Mouse (Mus musculus): ENCODE data around the gene Rbm34. TPM values are rescaled to one million over a fixed set of nuclear protein-coding genes. Genes with fewer than 3 reads are reported as not detected.

Rbm34 gene
- polyA plus RNA-seq, 1 experiment from 2014 or later = 11.6 TPM

DNA sequence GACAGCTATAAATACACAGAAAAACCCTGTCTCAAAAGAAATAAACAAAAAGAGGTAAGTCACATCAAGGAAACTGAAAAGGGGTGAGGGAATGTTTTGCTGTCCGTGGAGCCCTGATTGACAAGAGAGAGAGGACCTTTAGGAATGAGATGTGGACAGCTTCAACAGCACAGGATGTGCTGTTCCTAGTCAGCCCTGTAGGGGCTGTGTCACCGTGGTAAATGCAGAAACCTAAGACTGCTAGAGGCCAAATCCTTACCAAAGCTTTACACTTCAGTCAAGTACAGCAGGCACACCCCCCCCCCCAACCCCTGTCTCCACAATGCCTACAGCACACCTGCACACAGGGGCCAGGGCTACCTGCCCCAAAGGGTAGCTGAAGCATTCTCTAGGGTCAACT is 39.2 kb downstream of the Rbm34 start:
- ATAC-seq (replicated peaks; ENCODE audit: insufficient number of reproducible peaks, insufficient read depth, low FRiP score, low read depth) = no peak
- H3K9me3 ChIP-seq (replicated peaks) = no peaks in the 10 kb centered on the region
- no peak overlapping the region for H3K27ac ChIP-seq
- H3K9ac ChIP-seq = no peak overlapping the region
- no peak overlapping the region for H3K4me3 ChIP-seq
- peaks cover 38% of the 10 kb centered on the region for H3K36me3 ChIP-seq
- H3K4me1 ChIP-seq (replicated peaks) = peaks cover 10% of the 10 kb centered on the region
- H3K4me2 ChIP-seq = no peak overlapping the region
- 28% methylated on average over 2 of the region's 2 CpGs for WGBS
- no peaks in the 10 kb centered on the region for H3K27me3 ChIP-seq

DNA sequence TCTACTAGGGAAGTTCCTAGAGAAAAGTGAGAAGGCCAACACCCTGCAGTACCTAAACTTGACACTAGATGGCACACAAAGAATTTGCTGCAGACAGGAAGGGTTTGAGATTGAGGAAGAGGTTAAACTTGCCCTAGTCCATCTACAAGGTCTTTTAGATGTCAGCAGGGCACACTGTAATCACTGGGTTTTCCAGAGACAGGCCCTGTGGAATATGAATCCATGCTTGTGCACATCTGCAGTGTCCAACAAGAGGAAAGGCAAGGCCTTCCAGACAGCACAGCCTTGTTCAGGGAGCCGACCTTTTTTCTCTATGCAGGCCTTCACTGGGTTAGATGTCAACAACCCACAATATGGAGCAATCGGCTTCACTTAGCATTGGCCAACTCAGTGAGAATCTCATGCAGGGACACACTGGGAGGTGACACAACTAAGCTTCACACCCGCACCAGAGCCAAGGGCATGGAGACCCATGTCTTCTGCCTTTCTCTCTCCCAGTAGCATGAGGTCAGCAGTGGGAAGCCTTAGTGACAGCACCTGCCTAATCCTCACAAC is 41.2 kb downstream of the Rbm34 start:
- Histone ChIP-seq H3K27ac (peak overlapping the region; percentile 52), H3K27me3 (no peaks in the 10 kb centered on the region), H3K4me1 (replicated peaks) (peaks cover 10% of the 10 kb centered on the region), H3K4me2 (no peak overlapping the region), H3K36me3 (peaks cover 20% of the 10 kb centered on the region), H3K9me3 (replicated peaks) (no peaks in the 10 kb centered on the region), H3K4me3 (no peak overlapping the region), H3K9ac (no peak overlapping the region)
- WGBS = 67% methylated on average over 3 of the region's 3 CpGs
- no peak for ATAC-seq (replicated peaks; ENCODE audit: insufficient number of reproducible peaks, insufficient read depth, low FRiP score, low read depth)

DNA sequence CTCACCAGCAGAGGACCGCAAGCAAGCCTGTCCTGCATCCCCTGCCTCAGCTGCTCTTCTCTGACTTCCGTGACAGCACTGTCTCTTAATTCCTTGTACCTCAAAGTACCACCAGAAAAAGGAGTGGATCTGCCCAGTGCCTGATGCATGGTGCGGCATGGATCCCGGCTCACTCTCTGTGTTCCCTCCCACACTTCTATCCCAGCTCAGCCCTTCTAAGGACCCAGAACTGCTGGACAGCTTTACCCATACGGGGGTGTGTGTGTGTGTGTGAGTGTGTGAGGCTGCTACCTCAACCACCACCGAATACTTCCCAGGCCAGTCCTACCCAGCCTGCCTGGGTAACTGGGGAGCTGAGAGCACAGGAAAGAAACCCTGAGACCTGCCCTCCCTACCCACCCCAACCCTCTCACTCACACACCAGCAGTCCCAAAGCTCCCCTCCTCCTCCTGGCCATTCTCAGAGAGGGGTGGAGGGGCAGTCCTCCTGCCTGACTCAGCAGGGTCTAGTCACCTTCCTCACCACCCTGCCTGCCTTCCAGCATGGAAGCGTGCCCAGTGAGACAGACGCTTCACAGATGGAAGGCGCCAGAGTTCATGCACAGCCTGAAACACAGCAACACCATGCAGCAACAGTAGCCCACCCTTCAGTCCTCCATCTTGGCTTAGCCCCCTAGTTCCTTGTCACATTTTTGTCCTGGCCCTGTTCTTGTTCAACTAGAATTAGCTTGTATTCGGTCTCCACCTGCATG is 41.9 kb downstream of the Rbm34 start:
- no peaks in the 10 kb centered on the region for H3K9me3 ChIP-seq (replicated peaks)
- H3K9ac ChIP-seq = no peak overlapping the region
- no peak for ATAC-seq (replicated peaks; ENCODE audit: insufficient number of reproducible peaks, insufficient read depth, low FRiP score, low read depth)
- WGBS = 81% methylated on average over 10 of the region's 10 CpGs
- H3K4me2 ChIP-seq = no peak overlapping the region
- no peak overlapping the region for H3K4me3 ChIP-seq
- peaks cover 16% of the 10 kb centered on the region for H3K36me3 ChIP-seq
- H3K4me1 ChIP-seq (replicated peaks) = peaks cover 10% of the 10 kb centered on the region
- no peak overlapping the region for H3K27ac ChIP-seq
- H3K27me3 ChIP-seq = no peaks in the 10 kb centered on the region

DNA sequence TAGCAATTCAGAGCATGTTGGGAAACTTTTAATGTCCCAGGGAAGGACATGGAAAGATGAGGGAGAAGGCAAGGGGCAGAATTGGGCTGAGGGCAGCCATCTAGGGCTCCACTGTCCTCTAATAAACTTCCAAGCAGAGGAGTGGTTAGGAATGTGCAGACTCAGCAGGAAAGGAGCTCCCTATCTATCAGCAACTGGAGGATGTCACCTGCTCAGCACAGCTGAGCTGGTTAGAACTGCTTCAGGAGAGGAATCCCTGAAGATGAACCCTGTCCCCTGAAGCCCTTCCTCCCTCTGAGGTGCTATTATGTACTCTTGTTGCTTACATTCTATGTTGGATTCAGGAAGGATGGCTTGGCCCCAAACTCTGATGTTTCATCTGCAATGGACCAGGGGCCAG is 42.8 kb downstream of the Rbm34 start:
- H3K9ac ChIP-seq = no peak overlapping the region
- no peak for ATAC-seq (replicated peaks; ENCODE audit: insufficient number of reproducible peaks, insufficient read depth, low FRiP score, low read depth)
- no peaks in the 10 kb centered on the region for H3K27me3 ChIP-seq
- no peak overlapping the region for H3K4me3 ChIP-seq
- peaks cover 7% of the 10 kb centered on the region for H3K36me3 ChIP-seq
- peaks cover 10% of the 10 kb centered on the region for H3K4me1 ChIP-seq (replicated peaks)
- H3K9me3 ChIP-seq (replicated peaks) = no peaks in the 10 kb centered on the region
- H3K27ac ChIP-seq = no peak overlapping the region
- H3K4me2 ChIP-seq = no peak overlapping the region

DNA sequence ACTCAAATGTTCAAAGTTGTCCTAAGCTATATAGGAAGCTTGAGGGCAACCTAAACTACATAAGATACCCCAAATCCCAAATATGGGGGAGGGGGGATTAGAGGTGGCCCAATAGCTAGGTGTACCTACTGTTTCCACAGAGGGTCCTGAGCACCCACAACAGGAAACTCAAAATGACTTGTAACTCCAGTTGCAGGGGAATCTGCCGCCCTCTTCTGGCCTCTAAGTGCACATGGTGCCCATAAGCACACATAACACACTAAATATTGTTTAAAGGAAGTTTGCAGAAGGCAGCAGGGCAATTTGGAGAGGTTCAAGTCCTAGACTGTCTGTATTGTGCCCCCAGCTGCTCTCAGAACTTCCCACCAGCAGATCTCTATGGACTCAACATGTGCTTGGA is 43.8 kb downstream of the Rbm34 start:
- Histone ChIP-seq H3K9me3 (replicated peaks) (peaks cover 3% of the 10 kb centered on the region; the same call in 1 of the 2 replicates), H3K4me1 (replicated peaks) (peaks cover 10% of the 10 kb centered on the region), H3K36me3 (no peaks in the 10 kb centered on the region; the same call in 1 of the 2 replicates), H3K27ac (no peak overlapping the region), H3K4me2 (no peak overlapping the region), H3K27me3 (no peaks in the 10 kb centered on the region), H3K4me3 (no peak overlapping the region), H3K9ac (no peak overlapping the region)
- WGBS = 74% methylated on average over 1 of the region's 1 CpGs
- no peak for ATAC-seq (replicated peaks; ENCODE audit: insufficient number of reproducible peaks, insufficient read depth, low FRiP score, low read depth)

DNA sequence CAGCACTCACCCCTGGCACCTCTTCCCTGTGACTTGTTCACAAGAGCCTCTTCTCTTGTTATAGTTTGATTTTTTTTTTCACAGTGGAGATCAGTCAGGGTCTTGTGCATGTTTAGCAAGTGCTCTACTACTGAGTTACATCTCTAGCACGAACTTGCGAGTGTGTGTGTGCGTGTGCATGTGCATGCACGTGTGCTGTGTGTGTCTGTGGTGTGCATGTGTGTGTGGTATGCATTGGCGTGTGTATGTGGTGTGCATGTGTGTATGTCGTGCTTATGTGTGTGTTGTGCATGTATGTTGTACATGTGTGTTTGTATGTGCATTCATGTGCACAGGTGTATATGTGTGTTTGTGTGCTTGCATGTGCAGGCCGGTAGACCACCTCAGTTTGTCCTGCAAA is 47.9 kb downstream of the Rbm34 start:
- WGBS = 90% methylated on average over 7 of the region's 7 CpGs
- Histone ChIP-seq H3K4me3 (no peak overlapping the region), H3K27ac (no peak overlapping the region)

DNA sequence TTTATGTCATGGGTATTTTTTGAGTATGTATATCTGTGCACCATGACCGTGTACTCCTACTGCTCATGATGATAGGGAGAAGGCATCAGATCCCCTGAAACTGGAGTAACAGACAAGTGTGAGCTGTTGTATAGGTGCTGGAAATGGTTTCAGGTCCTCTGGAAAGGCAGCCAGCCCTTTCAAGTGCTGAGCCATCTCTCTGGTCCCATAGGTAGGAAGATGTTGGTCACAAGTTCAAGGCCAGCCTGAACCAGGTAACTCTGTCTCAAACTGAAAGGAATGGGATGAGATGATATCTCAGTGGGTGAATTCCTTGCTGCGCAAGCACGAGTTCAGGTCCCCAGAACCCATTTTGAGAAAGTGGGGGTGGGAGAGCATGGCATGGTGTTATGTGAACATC is 49.4 kb downstream of the Rbm34 start:
- 82% methylated on average over 3 of the region's 3 CpGs for WGBS
- no peak overlapping the region for H3K9ac ChIP-seq

More for the DNA sequence above, 47.9 kb downstream of the Rbm34 start:
- no peak for ATAC-seq (replicated peaks; ENCODE audit: insufficient number of reproducible peaks, insufficient read depth, low FRiP score, low read depth)
- Histone ChIP-seq H3K9ac (no peak overlapping the region), H3K36me3 (no peaks in the 10 kb centered on the region), H3K9me3 (replicated peaks) (peaks cover 3% of the 10 kb centered on the region; the same call in 1 of the 2 replicates), H3K4me1 (replicated peaks) (peaks cover 15% of the 10 kb centered on the region), H3K4me2 (no peak overlapping the region), H3K27me3 (no peaks in the 10 kb centered on the region)

DNA sequence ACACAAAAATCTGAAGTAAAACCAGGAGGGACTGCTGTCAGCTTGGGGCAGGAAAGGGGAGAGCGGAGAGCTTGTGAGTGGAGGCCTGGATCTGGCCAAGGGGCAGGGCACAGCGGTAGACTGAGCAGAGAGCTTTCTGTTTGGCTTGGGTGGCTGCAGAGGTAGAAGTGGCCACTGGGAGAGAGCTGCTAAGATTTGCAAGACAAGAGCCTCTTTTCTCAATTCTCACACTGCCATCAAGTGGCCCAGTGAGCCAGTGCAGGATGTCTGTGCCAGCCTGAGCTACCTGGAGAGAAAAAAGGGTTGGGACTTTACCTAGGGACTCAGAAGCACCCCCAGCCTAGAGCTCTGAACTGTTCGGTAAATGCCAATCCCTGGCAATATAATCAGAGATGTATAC is 50.0 kb downstream of the Rbm34 start:
- Histone ChIP-seq H3K9ac (no peak overlapping the region), H3K36me3 (no peaks in the 10 kb centered on the region), H3K4me2 (no peak overlapping the region), H3K27ac (peak overlapping the region; percentile 24), H3K4me1 (replicated peaks) (peaks cover 31% of the 10 kb centered on the region), H3K27me3 (no peaks in the 10 kb centered on the region), H3K9me3 (replicated peaks) (peaks cover 3% of the 10 kb centered on the region; the same call in 1 of the 2 replicates), H3K4me3 (no peak overlapping the region)
- WGBS = 19% methylated on average over 3 of the region's 3 CpGs
- peak; percentile 58 for ATAC-seq (replicated peaks; ENCODE audit: insufficient number of reproducible peaks, insufficient read depth, low FRiP score, low read depth)

More for the DNA sequence above, 49.4 kb downstream of the Rbm34 start:
- H3K27me3 ChIP-seq = no peaks in the 10 kb centered on the region
- no peak for ATAC-seq (replicated peaks; ENCODE audit: insufficient number of reproducible peaks, insufficient read depth, low FRiP score, low read depth)
- no peaks in the 10 kb centered on the region for H3K36me3 ChIP-seq
- H3K4me2 ChIP-seq = no peak overlapping the region
- no peak overlapping the region for H3K4me3 ChIP-seq
- peaks cover 30% of the 10 kb centered on the region for H3K4me1 ChIP-seq (replicated peaks)
- no peak overlapping the region for H3K27ac ChIP-seq
- H3K9me3 ChIP-seq (replicated peaks) = peaks cover 3% of the 10 kb centered on the region; the same call in 1 of the 2 replicates

DNA sequence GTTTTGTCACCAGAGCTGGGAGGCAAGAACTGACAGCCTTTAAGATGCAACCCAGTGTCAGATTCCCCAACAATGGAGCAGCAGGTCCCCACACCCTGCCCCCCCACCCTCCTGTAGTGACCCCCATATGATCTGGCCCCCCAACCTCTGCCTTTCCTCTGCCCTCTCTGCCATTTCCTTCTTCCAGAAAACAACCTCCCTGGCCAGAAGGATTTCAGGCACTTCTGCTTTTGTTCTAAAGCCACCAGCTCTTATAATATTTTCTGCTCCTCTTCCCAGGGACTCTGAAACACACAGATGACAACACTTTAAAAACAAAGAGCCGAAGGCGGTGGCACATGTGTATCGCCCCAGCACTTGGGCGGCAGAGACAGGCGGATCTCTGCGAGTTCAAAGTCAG is 50.5 kb downstream of the Rbm34 start:
- Histone ChIP-seq H3K4me3 (no peak overlapping the region), H3K27ac (peak overlapping the region; percentile 24), H3K4me2 (no peak overlapping the region), H3K27me3 (no peaks in the 10 kb centered on the region), H3K9ac (no peak overlapping the region), H3K36me3 (no peaks in the 10 kb centered on the region), H3K9me3 (replicated peaks) (peaks cover 3% of the 10 kb centered on the region; the same call in 1 of the 2 replicates), H3K4me1 (replicated peaks) (peaks cover 31% of the 10 kb centered on the region)
- ATAC-seq (replicated peaks; ENCODE audit: insufficient number of reproducible peaks, insufficient read depth, low FRiP score, low read depth) = no peak
- 76% methylated on average over 6 of the region's 6 CpGs for WGBS

DNA sequence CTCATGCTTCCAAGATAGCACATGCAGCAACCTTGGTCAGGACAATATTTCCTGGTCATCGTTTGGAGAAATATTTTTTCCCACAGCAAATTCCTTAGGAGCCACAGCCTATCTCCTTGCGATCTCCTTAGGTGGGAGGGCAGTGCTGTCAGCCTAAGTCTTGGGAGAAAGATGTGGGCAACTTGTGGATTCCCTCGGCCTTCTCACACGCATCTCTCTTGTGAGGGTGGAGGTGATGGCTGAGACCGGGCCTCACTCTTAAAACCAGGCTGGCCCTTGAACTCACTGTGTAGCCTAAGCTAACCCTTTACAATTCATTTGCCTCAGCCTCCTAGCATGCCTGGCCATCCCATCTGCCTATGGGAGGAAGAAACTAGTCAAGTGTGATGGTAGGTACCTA is 51.2 kb downstream of the Rbm34 start:
- Histone ChIP-seq H3K27me3 (no peaks in the 10 kb centered on the region), H3K27ac (peak overlapping the region; percentile 51)
- no peak for ATAC-seq (replicated peaks; ENCODE audit: insufficient number of reproducible peaks, insufficient read depth, low FRiP score, low read depth)

DNA sequence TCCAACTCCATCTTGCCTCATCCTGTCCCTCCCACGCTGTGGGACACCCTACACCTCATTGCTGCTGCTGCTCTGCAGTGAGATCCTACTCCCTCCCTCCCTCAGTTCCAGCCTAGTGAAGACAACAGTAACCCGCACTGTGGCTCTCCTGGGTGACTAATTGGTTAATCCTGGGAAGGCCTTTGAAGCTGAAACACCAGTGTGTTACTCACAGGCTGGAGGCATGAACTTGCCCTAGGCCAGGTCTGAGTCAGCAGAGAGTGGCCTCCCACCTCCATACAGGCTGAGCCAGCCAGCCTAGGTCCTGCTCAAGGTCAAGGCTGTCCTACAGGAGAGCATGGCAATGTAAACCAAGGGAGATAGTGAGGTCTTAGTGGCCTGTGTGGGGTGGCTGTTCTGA is 51.6 kb downstream of the Rbm34 start:
- 38% methylated on average over 2 of the region's 2 CpGs for WGBS
- no peaks in the 10 kb centered on the region for H3K36me3 ChIP-seq
- peaks cover 42% of the 10 kb centered on the region for H3K4me1 ChIP-seq (replicated peaks)
- H3K9ac ChIP-seq = 0 out of 2 replicates have a peak overlapping the region, but pooled peaks have one; percentile 15
- H3K9me3 ChIP-seq (replicated peaks) = peaks cover 3% of the 10 kb centered on the region; the same call in 1 of the 2 replicates
- ATAC-seq (replicated peaks; ENCODE audit: insufficient number of reproducible peaks, insufficient read depth, low FRiP score, low read depth) = peak; percentile 28; the same call in 1 of the 2 replicates
- no peak overlapping the region for H3K4me2 ChIP-seq
- no peak overlapping the region for H3K4me3 ChIP-seq
- H3K27me3 ChIP-seq = no peaks in the 10 kb centered on the region
- H3K27ac ChIP-seq = peak overlapping the region; percentile 51

More for the DNA sequence above, 51.2 kb downstream of the Rbm34 start:
- H3K4me3 ChIP-seq = no peak overlapping the region
- WGBS = 77% methylated on average over 5 of the region's 5 CpGs
- peaks cover 38% of the 10 kb centered on the region for H3K4me1 ChIP-seq (replicated peaks)
- no peak overlapping the region for H3K4me2 ChIP-seq
- H3K36me3 ChIP-seq = no peaks in the 10 kb centered on the region
- peaks cover 3% of the 10 kb centered on the region; the same call in 1 of the 2 replicates for H3K9me3 ChIP-seq (replicated peaks)
- H3K9ac ChIP-seq = no peak overlapping the region
